Mouse (Mus musculus) granulocyte monocyte progenitor cell, adult 5-6 weeks (primary cell): ENCODE data around the gene Pdia3. TPM values are rescaled to one million over a fixed set of nuclear protein-coding genes. Genes with fewer than 3 reads are reported as not detected.
"Not testable (repeated sequence)": the region's sequence is repeated elsewhere in the genome, so short reads cannot be mapped to it uniquely, and the experiment has no call there.

Experiments used
- ATAC-seq: replicated peaks from 2 replicates; pipeline ENCODE4 v1.8.0; 2016; ENCODE audit warnings: mild to moderate bottlenecking, moderate TSS enrichment, inconsistent platforms; ENCODE audit not compliant: poor library complexity, severe bottlenecking
- total RNA-seq, 2 experiments: library from RNA; stranded (forward) in 1 of 2; stranded (reverse) in 1 of 2; fragments of 200-712, 200-1000 nt in 1 of 2; fragments of >200 nt in 1 of 2; fragmentation: Nextera tagmentation in 1 of 2; gene quantifications; 2 replicates each; pipeline ENCODE4 v1.2.3; 2014 to 2017

Pdia3 gene
- total RNA-seq (2014; fragmentation: Nextera tagmentation): 315 and 355 TPM in 2 replicates
- total RNA-seq (2017): 423 and 509 TPM in 2 replicates

- ATAC-seq: peak; percentile 88
Observed at GRCm38 (mm10) chr2:121413387-121414042, at the start of gene Pdia3, which contains the start of gene Catsper2. TSS of gene Pdia3 (plus strand) at chr2:121413775. TSS of gene Catsper2 (minus strand) at chr2:121413792.

GRCm38 (mm10) chr2:121368831-121369230, 44.7 kb upstream of the Pdia3 start:
- no peak for ATAC-seq

GRCm38 (mm10) chr2:121370921-121371320, 42.7 kb upstream of the Pdia3 start:
- ATAC-seq: no peak

- ATAC-seq: no peak
Observed at GRCm38 (mm10) chr2:121372266-121372665, 41.3 kb upstream of the Pdia3 start.

- ATAC-seq: no peak
Observed at GRCm38 (mm10) chr2:121374766-121375165, 38.8 kb upstream of the Pdia3 start.

- not testable (repeated sequence) for ATAC-seq
Observed at GRCm38 (mm10) chr2:121386961-121387575, 26.5 kb upstream of the Pdia3 start, which contains the start of gene Strc. TSS of gene Strc (minus strand) at chr2:121387168.

GRCm38 (mm10) chr2:121396624-121397023, 17.0 kb upstream of the Pdia3 start:
- ATAC-seq: peak; percentile 66

GRCm38 (mm10) chr2:121403296-121403695, 10.3 kb upstream of the Pdia3 start:
- no peak for ATAC-seq

GRCm38 (mm10) chr2:121408160-121408559, 5.4 kb upstream of the Pdia3 start:
- ATAC-seq: peak; percentile 72

GRCm38 (mm10) chr2:121412843-121413386, 660 bp upstream of the Pdia3 start:
- no peak for ATAC-seq

GRCm38 (mm10) chr2:121414139-121414685, 637 bp downstream of the Pdia3 start:
- ATAC-seq: peak; percentile 23

GRCm38 (mm10) chr2:121415103-121415502, 1.5 kb downstream of the Pdia3 start:
- ATAC-seq: no peak

- no peak for ATAC-seq
Observed at GRCm38 (mm10) chr2:121415591-121415990, 2.0 kb downstream of the Pdia3 start.

- ATAC-seq: no peak
Observed at GRCm38 (mm10) chr2:121416356-121416755, 2.8 kb downstream of the Pdia3 start.

- ATAC-seq: no peak
Observed at GRCm38 (mm10) chr2:121418476-121418875, 4.9 kb downstream of the Pdia3 start.

- ATAC-seq: no peak
Observed at GRCm38 (mm10) chr2:121423166-121423565, 9.6 kb downstream of the Pdia3 start.

- ATAC-seq: no peak
Observed at GRCm38 (mm10) chr2:121425890-121426289, 12.3 kb downstream of the Pdia3 start.

- ATAC-seq: peak; percentile 55; the same call in 1 of the 2 replicates
Observed at GRCm38 (mm10) chr2:121434854-121435253, 21.3 kb downstream of the Pdia3 start.

- ATAC-seq: no peak
Observed at GRCm38 (mm10) chr2:121439746-121440145, 26.2 kb downstream of the Pdia3 start.

GRCm38 (mm10) chr2:121440834-121441605, 27.4 kb downstream of the Pdia3 start:
- no peak for ATAC-seq
